Mouse (Mus musculus): Measurements from ENCODE around the gene Gm5798. TPM values are rescaled to one million over a fixed set of nuclear protein-coding genes. Genes with fewer than 3 reads are reported as not detected.
"Not testable (repeated sequence)": the region's sequence is repeated elsewhere in the genome, so short reads cannot be mapped to it uniquely, and the experiment has no call there.

Gm5798 gene
- not detected in 2 replicates for polyA plus RNA-seq (2015; fragmentation: Nextera tagmentation; extraction: Ambion mirVana)

DNA sequence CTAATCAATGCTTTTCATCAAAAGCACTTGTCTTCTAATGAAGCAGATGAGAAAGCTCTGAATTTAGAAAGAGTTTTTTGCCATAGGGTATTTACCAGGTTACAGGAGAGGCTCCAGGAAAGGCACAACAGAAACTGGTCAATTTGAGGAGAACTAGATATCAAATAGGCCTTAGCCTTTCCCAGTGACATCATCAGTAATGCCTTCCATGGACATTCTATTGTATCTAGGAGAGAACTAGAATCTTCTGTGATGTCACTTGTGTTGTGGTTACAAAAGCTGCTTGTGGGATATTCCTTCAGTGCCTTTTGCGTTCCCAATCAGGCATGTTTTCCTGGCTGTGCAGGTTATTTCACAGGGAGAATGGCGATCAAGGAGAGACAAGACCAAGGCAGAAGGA is at the start of gene Gm5798:
Gm5798 (plus strand) TSS at position 301 of the 400 bp plus-strand sequence.
- 72% methylated on average over 2 of the region's 2 CpGs for WGBS
- not testable (repeated sequence) for H3K4me2 ChIP-seq; H3K4me1 ChIP-seq; ATAC-seq (replicated peaks; ENCODE audit: low FRiP score); H3K27me3 ChIP-seq; H3K9ac ChIP-seq; H3K27ac ChIP-seq; H3K4me3 ChIP-seq (replicated peaks); H3K9me3 ChIP-seq (replicated peaks); H3K36me3 ChIP-seq

DNA sequence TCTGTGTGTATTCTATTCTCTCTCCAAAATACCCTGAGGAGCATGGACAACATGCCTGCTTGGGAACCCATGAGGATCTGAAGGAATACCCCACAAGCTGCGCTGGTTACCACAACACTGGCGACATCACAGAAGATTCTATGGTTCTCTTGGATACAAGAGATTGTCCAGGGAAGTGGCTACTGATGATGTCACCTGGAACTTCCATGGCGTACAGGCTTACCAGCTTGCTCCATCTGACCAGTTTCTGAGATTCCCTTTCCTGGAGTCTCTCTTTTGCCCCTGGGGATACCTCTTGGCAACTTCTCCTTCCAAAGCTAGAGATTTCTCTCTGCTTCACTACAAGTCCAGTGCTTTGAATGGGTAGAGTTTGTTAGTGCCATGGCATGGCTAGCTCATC is 37.9 kb downstream of the Gm5798 start, which contains the start of gene Gm7945:
Gm7945 (minus strand) TSS at position 101 of the 400 bp plus-strand sequence.
- not testable (repeated sequence) for H3K4me2 ChIP-seq; H3K27me3 ChIP-seq; H3K9ac ChIP-seq; H3K9me3 ChIP-seq (replicated peaks); H3K4me1 ChIP-seq; ATAC-seq (replicated peaks; ENCODE audit: low FRiP score); H3K27ac ChIP-seq; H3K4me3 ChIP-seq (replicated peaks); H3K36me3 ChIP-seq
- WGBS, result no CpG with 5 or more reads among the region's 3 CpGs

Other genes starting within 250 kb of the Gm5798 start
- gene Mat1a, start 243.6 kb upstream of the Gm5798 start, polyA plus RNA-seq (2015; fragmentation: Nextera tagmentation; extraction: Ambion mirVana), result 0.46 and 0.88 TPM in 2 replicates
- not detected in 2 replicates for gene Sftpa1, start 216.8 kb upstream of the Gm5798 start, polyA plus RNA-seq (2015; fragmentation: Nextera tagmentation; extraction: Ambion mirVana)
- 0.24 and 0.26 TPM in 2 replicates for gene Mbl1, start 197.2 kb upstream of the Gm5798 start, polyA plus RNA-seq (2015; fragmentation: Nextera tagmentation; extraction: Ambion mirVana)
- gene Sftpd, start 163.5 kb upstream of the Gm5798 start, polyA plus RNA-seq (2015; fragmentation: Nextera tagmentation; extraction: Ambion mirVana), result 0.46 TPM in 1 of 2 replicates, not detected in the other
- 0.12 TPM in 1 of 2 replicates, not detected in the other for gene Gm2832, start 69.8 kb upstream of the Gm5798 start, polyA plus RNA-seq (2015; fragmentation: Nextera tagmentation; extraction: Ambion mirVana)
- not detected in 2 replicates for gene Gm7945, start 37.8 kb downstream of the Gm5798 start, polyA plus RNA-seq (2015; fragmentation: Nextera tagmentation; extraction: Ambion mirVana)
- not detected in 2 replicates for gene Gm6482, start 59.7 kb downstream of the Gm5798 start, polyA plus RNA-seq (2015; fragmentation: Nextera tagmentation; extraction: Ambion mirVana)
- gene Gm7954, start 104.9 kb downstream of the Gm5798 start, polyA plus RNA-seq (2015; fragmentation: Nextera tagmentation; extraction: Ambion mirVana), result not detected in 2 replicates
- not detected in 2 replicates for gene Gm3486, start 140.9 kb downstream of the Gm5798 start, polyA plus RNA-seq (2015; fragmentation: Nextera tagmentation; extraction: Ambion mirVana)
- gene Gm7970, start 207.0 kb downstream of the Gm5798 start, polyA plus RNA-seq (2015; fragmentation: Nextera tagmentation; extraction: Ambion mirVana), result not detected in 2 replicates
- gene 1700049E17Rik2, start 224.6 kb downstream of the Gm5798 start, polyA plus RNA-seq (2015; fragmentation: Nextera tagmentation; extraction: Ambion mirVana), result not detected in 2 replicates

All from kidney, embryonic 15.5 days (tissue).